Comparison of ENCODE assay signal across 8 mouse cellular contexts in the genomic region with DNA sequence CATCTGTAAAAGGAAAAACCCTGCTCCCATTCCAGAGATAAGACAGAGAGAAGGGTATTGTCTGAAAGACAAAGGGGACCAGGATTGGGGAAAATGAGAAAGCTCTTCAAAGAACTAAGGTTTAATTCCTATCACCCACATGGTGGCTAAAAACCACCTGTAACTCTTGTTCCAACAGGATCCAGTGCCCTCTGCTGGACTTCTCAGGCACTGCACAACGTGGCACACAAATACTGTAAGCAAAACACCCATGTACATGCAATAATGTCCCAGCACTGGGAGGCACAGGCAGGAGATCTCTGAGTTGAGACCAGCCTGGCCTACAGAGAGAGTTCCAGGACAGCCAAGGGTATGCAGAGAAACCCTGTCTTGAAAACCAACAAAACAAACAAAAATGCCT. TPM values are rescaled to one million over a fixed set of nuclear protein-coding genes. Genes with fewer than 3 reads are reported as not detected.
A peak's percentile ranks its signal among the peaks of the same experiment; 100 is the strongest.
DNase-seq lines count a peak whose midpoint lies in the region.
"Had no signal": no experiment of that assay in that cellular context is flagged by ENCODE, and none has a peak within 500 bp of the region (broad histone marks: within the 10 kb centered on the region; RNA-seq: fewer than 3 reads in every experiment).

No protein-coding gene starts in this region.

- peak; percentile 61 for DNase-seq in layer of hippocampus, adult 11-12 months (ENCODE audit: low spot score)
- no peak for DNase-seq in layer of hippocampus, adult 9-11 months
- peak; percentile 56 for DNase-seq in MEL-GATA-1-ER (ENCODE audit: extremely low read depth, low read depth)
- peak; percentile 64 for DNase-seq in c-Kit-positive CD71-positive TER-119-positive erythroid progenitor cells, embryonic 14.5 days (ENCODE audit: low spot score)
- peak; percentile 33 for DNase-seq in hindlimb bud, embryonic 11.5 days (ENCODE audit: extremely low spot score, low read depth, low spot score)
- DNase-seq in lung, postnatal 25 days (ENCODE audit: low spot score), result peak; percentile 41
- DNase-seq in thymus, postnatal 0 days (ENCODE audit: low spot score), result peak; percentile 74

RNA-seq across cellular contexts. Expression of gene Zfp408, which starts 2.9 kb away (rescaled TPM):
- 7.9 and 12.8 TPM in 2 replicates for polyA plus RNA-seq in thymus, postnatal 0 days (2015; fragmentation: Nextera tagmentation; extraction: Ambion mirVana)

RNA-seq across cellular contexts. Expression of gene Arhgap1, which starts 2.9 kb away (rescaled TPM):
- polyA plus RNA-seq in thymus, postnatal 0 days (2015; fragmentation: Nextera tagmentation; extraction: Ambion mirVana), result 118 and 123 TPM in 2 replicates

RNA-seq across cellular contexts. Expression of gene F2, which starts 10.5 kb away (rescaled TPM):
- polyA plus RNA-seq in thymus, postnatal 0 days (2015; fragmentation: Nextera tagmentation; extraction: Ambion mirVana), result 0.98 and 1.0 TPM in 2 replicates
- polyA plus RNA-seq: midbrain, embryonic 12.5 days had no signal
